Mouse (Mus musculus) stomach, embryonic 15.5 days (tissue): Measurements from ENCODE around the gene Abi2. TPM values are rescaled to one million over a fixed set of nuclear protein-coding genes. Genes with fewer than 3 reads are reported as not detected.
A peak's percentile ranks its signal among the peaks of the same experiment; 100 is the strongest.

Source experiments
- ATAC-seq: fragments of 200-750 bp; cut with Nextera tagmentation; 2 replicates; pipeline ENCODE4 v1.8.0; 2017; ENCODE audit warnings: low read depth, moderate number of reproducible peaks, moderate TSS enrichment; ENCODE audit not compliant: insufficient read depth, low FRiP score
- H3K27ac ChIP-seq: fragments of 300-500 bp; sonication (generic); 2 replicates; pipeline ENCODE4 v1.5.1; 2015; ENCODE audit warnings: mild to moderate bottlenecking, inconsistent platforms
- H3K27me3 ChIP-seq: fragments of 300-500 bp; sonication (generic); replicated peaks from 2 replicates; pipeline ENCODE4 v1.6.1; 2015; ENCODE audit warnings: inconsistent platforms
- H3K36me3 ChIP-seq: fragments of 300-500 bp; sonication (generic); 2 replicates; pipeline ENCODE4 v1.6.1; 2015; ENCODE audit warnings: inconsistent platforms
- H3K4me1 ChIP-seq: fragments of 300-500 bp; sonication (generic); 2 replicates; pipeline ENCODE4 v1.6.1; 2015; ENCODE audit warnings: inconsistent platforms
- H3K4me2 ChIP-seq: fragments of 300-500 bp; sonication (generic); 2 replicates; pipeline ENCODE4 v1.6.1; 2015; ENCODE audit warnings: mild to moderate bottlenecking, inconsistent platforms
- H3K4me3 ChIP-seq: fragments of 300-500 bp; sonication (generic); replicated peaks from 2 replicates; pipeline ENCODE4 v1.5.1; 2015; ENCODE audit warnings: inconsistent platforms
- H3K9ac ChIP-seq: fragments of 300-500 bp; sonication (generic); 2 replicates; pipeline ENCODE4 v1.6.1; 2015; ENCODE audit warnings: inconsistent platforms
- H3K9me3 ChIP-seq: fragments of 300-500 bp; sonication (generic); 2 replicates; pipeline ENCODE4 v1.6.1; 2016; ENCODE audit warnings: inconsistent platforms
- WGBS: fragments of 180-500 bp; shearing (Covaris S2); methylation state at CpG from one replicate; pipeline ENCODE4 v1.1.7; 2015; 5-methylcytosine and 5-hydroxymethylcytosine counted together
- polyA plus RNA-seq: library from polyadenylated mRNA; unstranded; fragments of >200 nt; fragmentation: Nextera tagmentation; extraction: Ambion mirVana; gene quantifications from 2 replicates; pipeline ENCODE4 v1.2.1, GENCODE M21; 2015

Gene Abi2
- 17.7 and 18.9 TPM in 2 replicates for polyA plus RNA-seq

GRCm38 (mm10) chr1:60409168-60409828 is at the start of gene Abi2:
Gene Abi2 (plus strand): TSS chr1:60409619.
- H3K27ac ChIP-seq, result peak within 1 kb of the TSS; percentile 85
- under 1% methylated on average over 57 of the region's 69 CpGs for WGBS
- ATAC-seq, result peak; percentile 91

GRCm38 (mm10) chr1:60361626-60362025 is 47.8 kb upstream of the Abi2 start:
- no peak overlapping the region for H3K4me2 ChIP-seq
- no peak for ATAC-seq
- H3K27ac ChIP-seq, result no peak overlapping the region
- no peaks in the 10 kb centered on the region for H3K9me3 ChIP-seq
- 94% methylated on average over 1 of the region's 1 CpGs for WGBS
- no peaks in the 10 kb centered on the region for H3K4me1 ChIP-seq
- no peaks in the 10 kb centered on the region for H3K36me3 ChIP-seq
- no peak overlapping the region for H3K9ac ChIP-seq
- H3K27me3 ChIP-seq, result no peaks in the 10 kb centered on the region
- no peak overlapping the region for H3K4me3 ChIP-seq

More at GRCm38 (mm10) chr1:60409168-60409828, at the start of gene Abi2:
- Histone ChIP-seq H3K36me3 (no peaks in the 10 kb centered on the region), H3K4me3 (peak within 1 kb of the TSS; percentile 71), H3K9ac (peak within 1 kb of the TSS; percentile 73), H3K9me3 (no peaks in the 10 kb centered on the region), H3K27me3 (no peaks in the 10 kb centered on the region), H3K4me1 (no peaks in the 10 kb centered on the region), H3K4me2 (peak within 1 kb of the TSS; percentile 57)

GRCm38 (mm10) chr1:60376556-60376955 is 32.9 kb upstream of the Abi2 start:
- Histone ChIP-seq H3K36me3 (peaks cover 3% of the 10 kb centered on the region; the same call in 1 of the 2 replicates), H3K4me3 (no peak overlapping the region), H3K27ac (no peak overlapping the region), H3K27me3 (no peaks in the 10 kb centered on the region), H3K4me1 (no peaks in the 10 kb centered on the region), H3K9me3 (no peaks in the 10 kb centered on the region), H3K4me2 (no peak overlapping the region), H3K9ac (no peak overlapping the region)
- 91% methylated on average over 1 of the region's 1 CpGs for WGBS
- ATAC-seq, result no peak

GRCm38 (mm10) chr1:60381910-60382309 is 27.5 kb upstream of the Abi2 start:
- H3K9ac ChIP-seq, result no peak overlapping the region
- H3K27me3 ChIP-seq, result no peaks in the 10 kb centered on the region
- 0 out of 2 replicates have a peak, but pooled peaks cover 15% of the 10 kb centered on the region for H3K36me3 ChIP-seq
- no peaks in the 10 kb centered on the region for H3K9me3 ChIP-seq
- 92% methylated on average over 3 of the region's 3 CpGs for WGBS
- H3K27ac ChIP-seq, result no peak overlapping the region
- H3K4me3 ChIP-seq, result no peak overlapping the region
- no peaks in the 10 kb centered on the region for H3K4me1 ChIP-seq
- no peak for ATAC-seq
- H3K4me2 ChIP-seq, result no peak overlapping the region

GRCm38 (mm10) chr1:60404848-60405247 is 4.6 kb upstream of the Abi2 start:
- ATAC-seq, result no peak
- H3K4me3 ChIP-seq, result no peak overlapping the region
- H3K9ac ChIP-seq, result no peak overlapping the region
- H3K9me3 ChIP-seq, result no peaks in the 10 kb centered on the region
- 93% methylated on average over 1 of the region's 1 CpGs for WGBS
- H3K27ac ChIP-seq, result no peak overlapping the region
- no peaks in the 10 kb centered on the region for H3K4me1 ChIP-seq
- no peaks in the 10 kb centered on the region for H3K27me3 ChIP-seq
- H3K4me2 ChIP-seq, result no peak overlapping the region
- H3K36me3 ChIP-seq, result no peaks in the 10 kb centered on the region

GRCm38 (mm10) chr1:60408501-60409167 is 785 bp upstream of the Abi2 start:
- H3K9ac ChIP-seq, result peak overlapping the region; percentile 49; the same call in 1 of the 2 replicates
- no peaks in the 10 kb centered on the region for H3K4me1 ChIP-seq
- no peaks in the 10 kb centered on the region for H3K27me3 ChIP-seq
- peak overlapping the region; percentile 57 for H3K4me2 ChIP-seq
- peak; percentile 10; the same call in 1 of the 2 replicates for ATAC-seq
- no peaks in the 10 kb centered on the region for H3K36me3 ChIP-seq
- H3K4me3 ChIP-seq, result peak overlapping the region; percentile 71
- H3K9me3 ChIP-seq, result no peaks in the 10 kb centered on the region
- peak overlapping the region; percentile 85 for H3K27ac ChIP-seq
- WGBS, result 16% methylated on average over 13 of the region's 13 CpGs

GRCm38 (mm10) chr1:60409928-60410817 is 754 bp downstream of the Abi2 start:
- Histone ChIP-seq H3K4me1 (0 out of 2 replicates have a peak, but pooled peaks cover 2% of the 10 kb centered on the region), H3K27ac (peak overlapping the region; percentile 85), H3K27me3 (no peaks in the 10 kb centered on the region), H3K4me3 (peak overlapping the region; percentile 71), H3K9ac (peak overlapping the region; percentile 73), H3K36me3 (no peaks in the 10 kb centered on the region), H3K9me3 (no peaks in the 10 kb centered on the region), H3K4me2 (peak overlapping the region; percentile 57)
- WGBS, result under 1% methylated on average over 41 of the region's 54 CpGs
- ATAC-seq, result peak; percentile 72

GRCm38 (mm10) chr1:60416724-60417123 is 7.3 kb downstream of the Abi2 start:
- Histone ChIP-seq H3K9ac (no peak overlapping the region), H3K4me1 (0 out of 2 replicates have a peak, but pooled peaks cover 2% of the 10 kb centered on the region), H3K36me3 (no peaks in the 10 kb centered on the region), H3K9me3 (no peaks in the 10 kb centered on the region), H3K4me2 (no peak overlapping the region), H3K4me3 (no peak overlapping the region), H3K27me3 (no peaks in the 10 kb centered on the region), H3K27ac (no peak overlapping the region)
- ATAC-seq, result no peak
- 62% methylated on average over 3 of the region's 3 CpGs for WGBS

GRCm38 (mm10) chr1:60423882-60424281 is 14.5 kb downstream of the Abi2 start:
- no peaks in the 10 kb centered on the region for H3K4me1 ChIP-seq
- no peak overlapping the region for H3K27ac ChIP-seq
- H3K9me3 ChIP-seq, result no peaks in the 10 kb centered on the region
- H3K4me2 ChIP-seq, result no peak overlapping the region
- no peak overlapping the region for H3K4me3 ChIP-seq
- H3K27me3 ChIP-seq, result no peaks in the 10 kb centered on the region
- H3K9ac ChIP-seq, result no peak overlapping the region
- 80% methylated on average over 1 of the region's 1 CpGs for WGBS
- no peak for ATAC-seq
- H3K36me3 ChIP-seq, result no peaks in the 10 kb centered on the region

- ATAC-seq, result no peak
- 87% methylated on average over 2 of the region's 2 CpGs for WGBS
Measured at GRCm38 (mm10) chr1:60428341-60428740, 18.9 kb downstream of the Abi2 start.

GRCm38 (mm10) chr1:60428932-60429331 is 19.5 kb downstream of the Abi2 start:
- no peaks in the 10 kb centered on the region for H3K4me1 ChIP-seq
- WGBS, result 77% methylated on average over 2 of the region's 2 CpGs
- no peak for ATAC-seq

More at GRCm38 (mm10) chr1:60428341-60428740, 18.9 kb downstream of the Abi2 start:
- H3K9me3 ChIP-seq, result no peaks in the 10 kb centered on the region
- no peak overlapping the region for H3K27ac ChIP-seq
- H3K4me2 ChIP-seq, result no peak overlapping the region
- no peaks in the 10 kb centered on the region for H3K27me3 ChIP-seq
- H3K4me1 ChIP-seq, result no peaks in the 10 kb centered on the region
- no peak overlapping the region for H3K9ac ChIP-seq
- H3K4me3 ChIP-seq, result no peak overlapping the region
- no peaks in the 10 kb centered on the region for H3K36me3 ChIP-seq

More at GRCm38 (mm10) chr1:60428932-60429331, 19.5 kb downstream of the Abi2 start:
- Histone ChIP-seq H3K9me3 (no peaks in the 10 kb centered on the region), H3K27me3 (no peaks in the 10 kb centered on the region), H3K4me2 (no peak overlapping the region), H3K9ac (no peak overlapping the region), H3K27ac (no peak overlapping the region), H3K36me3 (no peaks in the 10 kb centered on the region), H3K4me3 (no peak overlapping the region)
